Mouse (Mus musculus) myocyte (in vitro differentiated cells): ENCODE data around the gene Kcne1.

Source experiments
- E2F4 ChIP-seq: IDR thresholded peaks from one replicate; pipeline ENCODE4 v1.6.1; 2011; ENCODE audit warnings: mild to moderate bottlenecking, control low read depth, moderate library complexity; ENCODE audit not compliant: insufficient read depth
- MAX ChIP-seq: IDR thresholded peaks from one replicate; pipeline ENCODE4 v1.6.1; 2011; ENCODE audit warnings: low read depth, mild to moderate bottlenecking, control low read depth
- MYOD1 ChIP-seq, 3 experiments: IDR thresholded peaks; one replicate each; pipeline ENCODE4 v1.6.1; 2011; ENCODE audit warnings: control low read depth in 2 of 3, low read depth in 2 of 3, mild to moderate bottlenecking in 2 of 3, moderate library complexity in 1 of 3; ENCODE audit not compliant: insufficient read length in 2 of 3, control insufficient read depth in 1 of 3
- MYOG ChIP-seq, 3 experiments: IDR thresholded peaks; one replicate each; pipeline ENCODE4 v1.6.1; 2011; ENCODE audit warnings: control low read depth in 2 of 3, low read depth in 2 of 3, mild to moderate bottlenecking in 2 of 3; ENCODE audit not compliant: insufficient read length in 2 of 3, control insufficient read depth in 1 of 3, insufficient read depth in 1 of 3
- POLR2A ChIP-seq: IDR thresholded peaks from one replicate; pipeline ENCODE4 v1.6.1; 2011; ENCODE audit warnings: low read depth, mild to moderate bottlenecking, control low read depth, moderate library complexity; ENCODE audit not compliant: insufficient read length
- POLR2AphosphoS2 ChIP-seq: IDR thresholded peaks from one replicate; pipeline ENCODE4 v1.6.1; 2011; ENCODE audit warnings: low read depth, control low read depth; ENCODE audit not compliant: insufficient read length
- SRF ChIP-seq: IDR thresholded peaks from one replicate; pipeline ENCODE4 v1.6.1; 2011; ENCODE audit warnings: low read depth; ENCODE audit not compliant: control insufficient read depth, insufficient read length
- TCF12 ChIP-seq: IDR thresholded peaks from one replicate; pipeline ENCODE4 v1.6.1; 2011; ENCODE audit warnings: mild to moderate bottlenecking, control low read depth; ENCODE audit not compliant: poor library complexity, insufficient read depth, severe bottlenecking
- USF1 ChIP-seq: IDR thresholded peaks from one replicate; pipeline ENCODE4 v1.6.1; 2011; ENCODE audit warnings: low read depth, mild to moderate bottlenecking, control low read depth, moderate library complexity

DNA sequence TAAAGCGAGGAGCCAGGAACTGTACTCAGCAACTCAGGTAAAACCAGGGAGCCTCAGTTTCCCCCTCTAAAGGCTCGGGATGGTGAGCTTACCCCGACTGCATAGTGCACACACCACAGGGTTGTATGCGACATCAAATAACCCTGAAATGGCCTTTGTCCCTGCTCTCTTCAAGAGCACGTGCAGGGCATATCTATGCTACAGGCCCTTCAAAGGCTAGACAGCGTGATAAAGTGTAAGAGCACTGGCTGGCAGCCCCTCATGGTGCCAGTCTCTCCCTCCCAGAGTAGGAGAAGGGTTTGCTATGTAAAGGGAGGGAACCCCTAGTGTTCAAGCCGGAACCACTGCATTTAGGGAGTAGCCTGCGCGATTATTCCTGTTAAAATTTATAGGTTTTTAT lies 2.2 kb downstream of the Kcne1 start:
- TF ChIP-seq TCF12 = no peak
- TF ChIP-seq MAX = no peak
- TF ChIP-seq POLR2A = no peak
- no peak for TF ChIP-seq SRF
- no peak for TF ChIP-seq MYOG (IDR thresholded peaks at IDR 0.05; ENCODE audit: control insufficient read depth in 1 of 3, insufficient read depth in 1 of 3, insufficient read length in 2 of 3, low read depth in 2 of 3)
- TF ChIP-seq E2F4 = no peak
- TF ChIP-seq MYOD1 (IDR thresholded peaks at IDR 0.05; ENCODE audit: control insufficient read depth in 1 of 3, insufficient read length in 2 of 3, low read depth in 2 of 3) = no peak
- TF ChIP-seq POLR2AphosphoS2 = no peak
- no peak for TF ChIP-seq USF1
